Mouse (Mus musculus): Measurements from ENCODE around the gene Rec8. TPM values are rescaled to one million over a fixed set of nuclear protein-coding genes. Genes with fewer than 3 reads are reported as not detected.
A peak's percentile ranks its signal among the peaks of the same experiment; 100 is the strongest.

Gene Rec8
- polyA plus RNA-seq, 1 experiment from 2014 or later, result 12.1 TPM

- Histone ChIP-seq H3K27me3 (ENCODE audit: low read depth, poor library complexity, severe bottlenecking) (no peaks in the 10 kb centered on the region), H3K4me3 (peak within 1 kb of the TSS; percentile 77), H3K4me1 (0 out of 2 replicates have a peak, but pooled peaks cover 10% of the 10 kb centered on the region), H3K9me3 (replicated peaks) (no peaks in the 10 kb centered on the region), H3K27ac (peak within 1 kb of the TSS; percentile 87), H3K36me3 (peaks cover 50% of the 10 kb centered on the region)
- DNase-seq (ENCODE audit: low spot score), result peak; percentile 79
- under 1% methylated on average over 39 of the region's 39 CpGs for WGBS
Observed at GRCm38 (mm10) chr14:55659960-55660573, 42.2 kb downstream of the Rec8 start, which contains the start of gene Mdp1. Gene Mdp1, minus strand, starts transcription at chr14:55660508.

- no peak for DNase-seq (ENCODE audit: low spot score)
- Histone ChIP-seq H3K4me1 (0 out of 2 replicates have a peak, but pooled peaks cover 10% of the 10 kb centered on the region), H3K27me3 (ENCODE audit: low read depth, poor library complexity, severe bottlenecking) (no peaks in the 10 kb centered on the region), H3K27ac (0 out of 2 replicates have a peak overlapping the region, but pooled peaks have one; percentile 87), H3K4me3 (peak overlapping the region; percentile 77), H3K9me3 (replicated peaks) (no peaks in the 10 kb centered on the region), H3K36me3 (peaks cover 53% of the 10 kb centered on the region)
- WGBS, result 48% methylated on average over 2 of the region's 2 CpGs
Observed at GRCm38 (mm10) chr14:55660636-55661035, 42.8 kb downstream of the Rec8 start.

- Histone ChIP-seq H3K27ac (peak overlapping the region; percentile 94), H3K4me1 (peaks cover 23% of the 10 kb centered on the region), H3K27me3 (ENCODE audit: low read depth, poor library complexity, severe bottlenecking) (no peaks in the 10 kb centered on the region), H3K4me3 (peak overlapping the region; percentile 87), H3K9me3 (replicated peaks) (no peaks in the 10 kb centered on the region), H3K36me3 (peaks cover 46% of the 10 kb centered on the region)
- DNase-seq (ENCODE audit: low spot score), result no peak
- 1% methylated on average over 12 of the region's 12 CpGs for WGBS
Observed at GRCm38 (mm10) chr14:55671486-55671832, 53.6 kb downstream of the Rec8 start.

DNA sequence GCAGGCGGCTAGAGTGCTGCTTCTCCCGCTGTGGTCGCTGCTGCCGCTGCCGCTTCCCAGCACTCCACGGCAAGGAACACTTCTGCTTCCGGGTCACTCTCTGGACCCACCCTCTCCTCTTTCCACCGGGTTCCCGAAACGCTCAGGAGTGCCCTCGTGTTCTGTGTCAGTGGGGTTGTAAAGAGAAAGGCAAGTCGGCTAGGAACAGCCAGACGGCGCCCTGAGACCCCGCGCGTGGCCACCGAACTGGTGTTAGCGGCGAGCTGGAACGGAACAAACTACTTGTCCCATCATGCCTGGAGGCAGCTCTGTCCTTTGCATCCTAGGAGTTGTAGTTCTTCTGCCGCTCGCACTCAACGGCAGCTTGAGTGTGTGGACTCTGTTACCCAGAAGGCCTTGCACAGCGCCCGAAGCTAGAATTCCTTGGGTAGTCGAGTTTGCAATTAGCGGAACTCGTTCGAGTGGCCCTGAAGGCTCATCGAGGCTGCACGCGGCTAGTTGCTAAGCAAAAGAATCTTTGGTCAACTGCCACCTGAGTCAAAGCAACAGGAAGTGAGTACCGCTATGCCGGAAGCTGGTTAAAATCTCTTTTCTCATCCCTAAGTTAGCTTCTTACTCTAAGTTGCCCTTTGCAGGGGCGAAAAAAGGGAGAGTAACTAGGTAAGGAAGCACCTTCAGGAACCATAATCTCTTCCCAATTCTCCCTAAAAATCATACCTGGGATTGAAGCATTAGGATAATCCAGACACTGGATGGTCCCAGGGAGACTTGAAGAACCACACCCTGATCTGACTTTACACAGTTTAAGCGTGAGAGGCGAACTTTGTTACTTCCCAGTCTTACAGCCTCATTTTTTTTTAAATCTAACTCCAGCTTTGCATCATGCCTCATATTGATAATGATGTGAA is 54.2 kb downstream of the Rec8 start, which contains the start of the genes Gmpr2 and Nedd8:
TSS of gene Gmpr2 (plus strand) at position 109 of the 908 bp plus-strand sequence.
TSS of gene Nedd8 (minus strand) at position 292 of the 908 bp plus-strand sequence.
- Histone ChIP-seq H3K4me3 (peak within 1 kb of the TSS; percentile 87), H3K27ac (peak within 1 kb of the TSS; percentile 94), H3K4me1 (peaks cover 23% of the 10 kb centered on the region), H3K36me3 (peaks cover 47% of the 10 kb centered on the region), H3K9me3 (replicated peaks) (no peaks in the 10 kb centered on the region), H3K27me3 (ENCODE audit: low read depth, poor library complexity, severe bottlenecking) (no peaks in the 10 kb centered on the region)
- peak; percentile 89 for DNase-seq (ENCODE audit: low spot score)
- WGBS, result 1% methylated on average over 38 of the region's 38 CpGs

GRCm38 (mm10) chr14:55672741-55673060 is 54.9 kb downstream of the Rec8 start:
- no peaks in the 10 kb centered on the region for H3K9me3 ChIP-seq (replicated peaks)
- H3K4me1 ChIP-seq, result peaks cover 23% of the 10 kb centered on the region
- no peaks in the 10 kb centered on the region for H3K27me3 ChIP-seq (ENCODE audit: low read depth, poor library complexity, severe bottlenecking)
- H3K4me3 ChIP-seq, result peak overlapping the region; percentile 87
- peak overlapping the region; percentile 94 for H3K27ac ChIP-seq
- peaks cover 53% of the 10 kb centered on the region for H3K36me3 ChIP-seq
- 81% methylated on average over 7 of the region's 7 CpGs for WGBS
- DNase-seq (ENCODE audit: low spot score), result no peak

Other genes starting within 250 kb of the Rec8 start
- gene Dhrs4, start 139.3 kb upstream of the Rec8 start, polyA plus RNA-seq (2016; fragmentation: Nextera tagmentation; extraction: Ambion mirVana), result 74.5 and 83.2 TPM in 2 replicates
- 2.4 and 2.9 TPM in 2 replicates for gene Carmil3, start 127.4 kb upstream of the Rec8 start, polyA plus RNA-seq (2016; fragmentation: Nextera tagmentation; extraction: Ambion mirVana)
- 0.05 TPM in 1 of 2 replicates, not detected in the other for gene Cpne6, start 107.6 kb upstream of the Rec8 start, polyA plus RNA-seq (2016; fragmentation: Nextera tagmentation; extraction: Ambion mirVana)
- gene Nrl, start 93.1 kb upstream of the Rec8 start, polyA plus RNA-seq (2016; fragmentation: Nextera tagmentation; extraction: Ambion mirVana), result not detected in 2 replicates
- 22.1 and 26.9 TPM in 2 replicates for gene Pck2, start 77.8 kb upstream of the Rec8 start, polyA plus RNA-seq (2016; fragmentation: Nextera tagmentation; extraction: Ambion mirVana)
- gene Dcaf11, start 58.0 kb upstream of the Rec8 start, polyA plus RNA-seq (2016; fragmentation: Nextera tagmentation; extraction: Ambion mirVana), result 62.3 and 69.1 TPM in 2 replicates
- gene A730061H03Rik, start 57.6 kb upstream of the Rec8 start, polyA plus RNA-seq (2016; fragmentation: Nextera tagmentation; extraction: Ambion mirVana), result 0.59 and 0.87 TPM in 2 replicates
- gene Fitm1, start 42.4 kb upstream of the Rec8 start, polyA plus RNA-seq (2016; fragmentation: Nextera tagmentation; extraction: Ambion mirVana), result 1.3 and 3.9 TPM in 2 replicates
- gene Psme1, start 39.9 kb upstream of the Rec8 start, polyA plus RNA-seq (2016; fragmentation: Nextera tagmentation; extraction: Ambion mirVana), result 109 and 115 TPM in 2 replicates
- gene Emc9, start 32.7 kb upstream of the Rec8 start, polyA plus RNA-seq (2016; fragmentation: Nextera tagmentation; extraction: Ambion mirVana), result 5.2 and 5.4 TPM in 2 replicates
- 157 and 192 TPM in 2 replicates for gene Psme2, start 26.9 kb upstream of the Rec8 start, polyA plus RNA-seq (2016; fragmentation: Nextera tagmentation; extraction: Ambion mirVana)
- gene Rnf31, start 26.3 kb upstream of the Rec8 start, polyA plus RNA-seq (2016; fragmentation: Nextera tagmentation; extraction: Ambion mirVana), result 19.7 and 22.6 TPM in 2 replicates
- 4.9 and 7.0 TPM in 2 replicates for gene Irf9, start 14.5 kb upstream of the Rec8 start, polyA plus RNA-seq (2016; fragmentation: Nextera tagmentation; extraction: Ambion mirVana)
- 134 and 152 TPM in 2 replicates for gene Ipo4, start 17.9 kb downstream of the Rec8 start, polyA plus RNA-seq (2016; fragmentation: Nextera tagmentation; extraction: Ambion mirVana)
- gene Gm49378, start 19.9 kb downstream of the Rec8 start, polyA plus RNA-seq (2016; fragmentation: Nextera tagmentation; extraction: Ambion mirVana), result 1.1 and 2.2 TPM in 2 replicates
- gene Tm9sf1, start 25.8 kb downstream of the Rec8 start, polyA plus RNA-seq (2016; fragmentation: Nextera tagmentation; extraction: Ambion mirVana), result 80.6 and 92.0 TPM in 2 replicates
- gene Tssk4, start 32.1 kb downstream of the Rec8 start, polyA plus RNA-seq (2016; fragmentation: Nextera tagmentation; extraction: Ambion mirVana), result 0.60 and 0.61 TPM in 2 replicates
- 58.8 and 67.0 TPM in 2 replicates for gene Mdp1, start 42.5 kb downstream of the Rec8 start, polyA plus RNA-seq (2016; fragmentation: Nextera tagmentation; extraction: Ambion mirVana)
- 55.8 and 60.8 TPM in 2 replicates for gene Gmpr2, start 53.9 kb downstream of the Rec8 start, polyA plus RNA-seq (2016; fragmentation: Nextera tagmentation; extraction: Ambion mirVana)
- gene Nedd8, start 54.1 kb downstream of the Rec8 start, polyA plus RNA-seq (2016; fragmentation: Nextera tagmentation; extraction: Ambion mirVana), result 649 and 655 TPM in 2 replicates
- 66.2 and 77.9 TPM in 2 replicates for gene Tinf2, start 63.8 kb downstream of the Rec8 start, polyA plus RNA-seq (2016; fragmentation: Nextera tagmentation; extraction: Ambion mirVana)
- gene Tgm1, start 95.9 kb downstream of the Rec8 start, polyA plus RNA-seq (2016; fragmentation: Nextera tagmentation; extraction: Ambion mirVana), result 1.5 and 1.9 TPM in 2 replicates
- 27.3 and 29.7 TPM in 2 replicates for gene Rabggta, start 104.2 kb downstream of the Rec8 start, polyA plus RNA-seq (2016; fragmentation: Nextera tagmentation; extraction: Ambion mirVana)
- gene Dhrs1, start 127.7 kb downstream of the Rec8 start, polyA plus RNA-seq (2016; fragmentation: Nextera tagmentation; extraction: Ambion mirVana), result 65.2 and 67.4 TPM in 2 replicates
- gene Nop9, start 127.7 kb downstream of the Rec8 start, polyA plus RNA-seq (2016; fragmentation: Nextera tagmentation; extraction: Ambion mirVana), result 68.7 and 71.4 TPM in 2 replicates
- gene Cideb, start 140.4 kb downstream of the Rec8 start, polyA plus RNA-seq (2016; fragmentation: Nextera tagmentation; extraction: Ambion mirVana), result 0.24 TPM in 1 of 2 replicates, not detected in the other
- gene Ltb4r2, start 143.4 kb downstream of the Rec8 start, polyA plus RNA-seq (2016; fragmentation: Nextera tagmentation; extraction: Ambion mirVana), result 0.23 and 0.30 TPM in 2 replicates
- gene Ltb4r1, start 147.9 kb downstream of the Rec8 start, polyA plus RNA-seq (2016; fragmentation: Nextera tagmentation; extraction: Ambion mirVana), result 0.14 and 0.26 TPM in 2 replicates
- gene Adcy4, start 166.1 kb downstream of the Rec8 start, polyA plus RNA-seq (2016; fragmentation: Nextera tagmentation; extraction: Ambion mirVana), result 7.7 and 13.3 TPM in 2 replicates
- gene Ripk3, start 170.8 kb downstream of the Rec8 start, polyA plus RNA-seq (2016; fragmentation: Nextera tagmentation; extraction: Ambion mirVana), result 25.3 and 29.3 TPM in 2 replicates
- gene Nfatc4, start 205.1 kb downstream of the Rec8 start, polyA plus RNA-seq (2016; fragmentation: Nextera tagmentation; extraction: Ambion mirVana), result 106 and 157 TPM in 2 replicates
- 31.1 and 44.4 TPM in 2 replicates for gene Nynrin, start 236.0 kb downstream of the Rec8 start, polyA plus RNA-seq (2016; fragmentation: Nextera tagmentation; extraction: Ambion mirVana)

All from limb, embryonic 10.5 days (tissue).